Mouse (Mus musculus) midbrain, embryonic 13.5 days (tissue): ENCODE measurements around the gene Kcnk13. TPM values are rescaled to one million over a fixed set of nuclear protein-coding genes. Genes with fewer than 3 reads are reported as not detected.
"Not testable (repeated sequence)": the region's sequence is repeated elsewhere in the genome, so short reads cannot be mapped to it uniquely, and the experiment has no call there.

Source experiments
- ATAC-seq: fragments of 200-750 bp; cut with Nextera tagmentation; 2 replicates; pipeline ENCODE4 v1.8.0; 2017; ENCODE audit warnings: mild to moderate bottlenecking, moderate TSS enrichment, moderate library complexity
- H3K27ac ChIP-seq: fragments of 300-500 bp; sonication (generic); 2 replicates; pipeline ENCODE4 v1.5.1; 2015; ENCODE audit warnings: inconsistent platforms, mild to moderate bottlenecking, moderate library complexity
- H3K27me3 ChIP-seq: fragments of 300-500 bp; sonication (generic); 2 replicates; pipeline ENCODE4 v1.6.1; 2015; ENCODE audit warnings: mild to moderate bottlenecking, inconsistent platforms
- H3K36me3 ChIP-seq: fragments of 300-500 bp; sonication (generic); 2 replicates; pipeline ENCODE4 v1.6.1; 2015; ENCODE audit warnings: mild to moderate bottlenecking, inconsistent platforms
- H3K4me1 ChIP-seq: fragments of 300-500 bp; sonication (generic); replicated peaks from 2 replicates; pipeline ENCODE4 v1.6.1; 2015; ENCODE audit warnings: inconsistent platforms
- H3K4me2 ChIP-seq: fragments of 300-500 bp; sonication (generic); replicated peaks from 2 replicates; pipeline ENCODE4 v1.6.1; 2015; ENCODE audit warnings: moderate library complexity, mild to moderate bottlenecking, inconsistent platforms
- H3K4me3 ChIP-seq: fragments of 300-500 bp; sonication (generic); replicated peaks from 2 replicates; pipeline ENCODE4 v1.5.1; 2015; ENCODE audit warnings: mild to moderate bottlenecking, inconsistent platforms
- H3K9ac ChIP-seq: fragments of 300-500 bp; sonication (generic); replicated peaks from 2 replicates; pipeline ENCODE4 v1.6.1; 2015; ENCODE audit warnings: mild to moderate bottlenecking, inconsistent platforms
- H3K9me3 ChIP-seq: fragments of 300-500 bp; sonication (generic); 2 replicates; pipeline ENCODE4 v1.6.1; 2016; ENCODE audit warnings: mild to moderate bottlenecking, inconsistent platforms
- WGBS: fragments of 180-500 bp; shearing (Covaris S2); methylation state at CpG from one replicate; pipeline ENCODE4 v1.1.7; 2015; 5-methylcytosine and 5-hydroxymethylcytosine counted together
- polyA plus RNA-seq: library from polyadenylated mRNA; unstranded; fragments of >200 nt; fragmentation: Nextera tagmentation; extraction: Ambion mirVana; gene quantifications from 2 replicates; pipeline ENCODE4 v1.2.1, GENCODE M21; 2015

The Kcnk13 gene
- polyA plus RNA-seq, 1 experiment from 2014 or later: 0.46 TPM

DNA sequence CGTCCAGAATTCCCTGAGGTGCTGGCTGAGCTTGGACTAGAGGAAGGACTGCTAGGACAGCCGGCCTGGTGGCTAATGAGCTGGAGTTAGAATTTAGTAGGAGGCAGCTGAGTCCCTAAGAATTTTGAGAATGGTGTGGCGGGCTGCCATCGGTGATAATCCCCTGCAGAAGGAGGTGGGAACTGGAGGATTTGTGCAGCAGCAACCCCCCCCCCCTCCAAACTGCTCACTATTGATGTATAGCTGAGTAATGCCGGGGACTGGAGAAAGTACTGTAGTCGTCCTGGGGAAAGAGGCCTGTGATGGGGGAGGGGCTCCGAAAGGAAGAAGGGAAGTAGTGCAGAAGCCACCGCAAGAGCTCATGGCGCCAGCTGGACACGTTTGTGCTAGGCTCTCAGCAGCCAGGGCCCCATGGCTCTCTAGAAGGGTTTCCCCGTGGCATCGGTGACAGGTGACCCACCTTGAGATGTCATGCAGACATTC is 2.6 kb downstream of the Kcnk13 start:
- Histone ChIP-seq H3K27ac (no peak overlapping the region), H3K4me1 (peaks cover 32% of the 10 kb centered on the region), H3K36me3 (no peaks in the 10 kb centered on the region), H3K9me3 (no peaks in the 10 kb centered on the region), H3K4me2 (peak overlapping the region; percentile 94; the same call in 1 of the 2 replicates), H3K9ac (no peak overlapping the region), H3K27me3 (peaks cover 77% of the 10 kb centered on the region), H3K4me3 (no peak overlapping the region)
- 10% methylated on average over 12 of the region's 12 CpGs for WGBS
- ATAC-seq: 0 out of 2 replicates have a peak, but pooled peaks have one; percentile 7

DNA sequence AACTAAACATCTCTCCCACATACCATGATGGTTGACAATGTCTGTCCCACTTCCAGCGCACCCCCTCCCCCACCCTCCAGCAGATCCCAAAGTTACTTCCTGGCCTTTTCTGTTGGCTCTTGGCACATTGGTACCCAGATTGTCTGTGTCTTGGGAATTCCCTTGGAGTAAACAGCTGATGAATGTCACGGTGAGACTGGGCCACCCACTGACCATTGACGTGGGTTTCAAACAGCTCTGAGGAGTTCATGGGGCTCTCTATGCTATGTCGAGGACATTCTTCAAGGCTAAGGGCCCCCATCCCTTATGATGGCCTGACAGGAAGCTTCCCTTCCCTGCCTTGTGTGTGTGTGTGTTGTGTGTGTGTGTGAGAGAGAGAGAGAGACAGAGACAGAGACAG is 5.6 kb downstream of the Kcnk13 start:
- H3K4me3 ChIP-seq: no peak overlapping the region
- no peak overlapping the region for H3K9ac ChIP-seq
- peaks cover 56% of the 10 kb centered on the region for H3K27me3 ChIP-seq
- no peaks in the 10 kb centered on the region for H3K9me3 ChIP-seq
- no peak for ATAC-seq
- no peak overlapping the region for H3K4me2 ChIP-seq
- no peak overlapping the region for H3K27ac ChIP-seq
- H3K36me3 ChIP-seq: no peaks in the 10 kb centered on the region
- WGBS: 79% methylated on average over 4 of the region's 4 CpGs
- peaks cover 22% of the 10 kb centered on the region for H3K4me1 ChIP-seq

DNA sequence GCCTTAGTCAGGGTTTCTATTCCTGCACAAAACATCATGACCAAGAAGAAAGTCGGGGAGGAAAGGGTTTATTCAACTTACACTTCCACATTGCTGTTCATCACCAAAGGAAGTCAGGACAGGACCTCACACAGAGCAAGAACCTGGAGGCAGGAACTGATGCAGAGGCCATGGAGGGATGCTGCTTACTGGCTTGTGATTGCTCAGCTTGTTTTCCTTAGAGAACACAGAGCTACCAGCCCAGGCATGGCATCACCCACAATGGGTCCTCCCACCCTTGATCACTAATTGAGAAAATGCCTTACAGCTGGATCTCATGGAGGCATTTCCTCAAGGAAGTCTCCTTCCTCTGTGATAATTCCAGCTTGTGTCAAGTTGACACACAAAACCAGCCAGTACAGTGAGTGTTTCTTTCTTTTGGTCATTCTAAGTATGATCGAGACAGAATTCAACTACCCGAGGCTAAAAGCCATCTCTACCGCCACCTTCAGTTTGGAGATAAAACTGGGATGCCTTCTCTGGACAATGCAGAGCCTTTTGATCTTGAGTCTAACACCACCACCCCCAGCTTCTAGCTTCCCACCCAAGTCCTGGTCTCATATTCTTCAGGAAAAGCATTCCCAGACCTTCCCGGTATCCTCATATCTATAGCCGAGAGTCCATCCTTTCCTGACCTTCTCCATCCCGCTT is 7.1 kb downstream of the Kcnk13 start:
- H3K27me3 ChIP-seq: peaks cover 41% of the 10 kb centered on the region
- 75% methylated on average over 7 of the region's 7 CpGs for WGBS
- not testable (repeated sequence) for H3K9ac ChIP-seq, H3K4me1 ChIP-seq, H3K4me3 ChIP-seq, ATAC-seq, H3K36me3 ChIP-seq, H3K27ac ChIP-seq, H3K9me3 ChIP-seq, H3K4me2 ChIP-seq

DNA sequence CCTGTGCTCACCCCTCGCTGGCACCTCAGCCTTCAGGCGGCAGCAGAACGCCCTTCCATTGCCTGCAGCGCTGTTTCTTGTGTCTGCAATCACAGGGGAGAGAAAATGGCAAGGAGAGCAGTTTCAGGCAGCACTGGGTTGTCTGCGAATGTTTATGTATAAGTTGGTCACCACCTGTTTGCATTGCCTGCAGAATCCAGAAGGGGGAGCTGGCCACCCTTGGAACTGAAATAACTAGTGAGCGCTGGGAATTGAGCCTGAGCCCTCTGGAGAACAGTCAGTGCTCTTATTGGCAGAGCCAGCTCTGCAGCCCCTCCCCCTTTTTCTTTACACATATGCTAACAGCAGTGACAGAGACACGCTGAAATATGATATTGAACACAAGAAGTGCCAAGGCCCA is 8.5 kb downstream of the Kcnk13 start:
- Histone ChIP-seq H3K9ac (no peak overlapping the region), H3K36me3 (no peaks in the 10 kb centered on the region), H3K27ac (no peak overlapping the region), H3K4me2 (no peak overlapping the region), H3K4me3 (no peak overlapping the region), H3K27me3 (peaks cover 26% of the 10 kb centered on the region), H3K9me3 (no peaks in the 10 kb centered on the region), H3K4me1 (no peaks in the 10 kb centered on the region)
- WGBS: 69% methylated on average over 7 of the region's 7 CpGs
- ATAC-seq: no peak

DNA sequence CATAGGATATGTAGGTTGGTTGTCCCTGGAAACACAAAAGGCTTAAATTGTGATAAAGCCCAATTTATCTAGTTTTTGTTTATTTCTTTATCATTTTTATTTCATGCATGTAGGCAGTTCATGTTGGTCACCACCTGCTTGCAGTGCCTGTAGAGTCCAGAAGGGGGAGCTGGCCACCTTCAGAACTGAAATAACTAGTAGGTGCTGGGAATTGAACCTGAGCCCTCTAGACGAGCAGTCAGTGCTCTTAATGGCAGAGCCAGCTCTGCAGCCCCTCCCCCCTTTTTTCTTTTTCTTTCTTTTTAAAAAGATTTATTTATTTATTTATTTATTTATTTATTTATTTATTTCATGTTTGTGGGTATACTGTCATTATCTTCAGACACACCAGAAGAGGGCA is 9.4 kb downstream of the Kcnk13 start:
- Histone ChIP-seq H3K27ac (no peak overlapping the region), H3K4me1 (no peaks in the 10 kb centered on the region), H3K36me3 (no peaks in the 10 kb centered on the region), H3K9me3 (no peaks in the 10 kb centered on the region), H3K4me3 (no peak overlapping the region), H3K9ac (no peak overlapping the region), H3K4me2 (no peak overlapping the region), H3K27me3 (peaks cover 18% of the 10 kb centered on the region)
- WGBS: 82% methylated on average over 1 of the region's 1 CpGs
- no peak for ATAC-seq

DNA sequence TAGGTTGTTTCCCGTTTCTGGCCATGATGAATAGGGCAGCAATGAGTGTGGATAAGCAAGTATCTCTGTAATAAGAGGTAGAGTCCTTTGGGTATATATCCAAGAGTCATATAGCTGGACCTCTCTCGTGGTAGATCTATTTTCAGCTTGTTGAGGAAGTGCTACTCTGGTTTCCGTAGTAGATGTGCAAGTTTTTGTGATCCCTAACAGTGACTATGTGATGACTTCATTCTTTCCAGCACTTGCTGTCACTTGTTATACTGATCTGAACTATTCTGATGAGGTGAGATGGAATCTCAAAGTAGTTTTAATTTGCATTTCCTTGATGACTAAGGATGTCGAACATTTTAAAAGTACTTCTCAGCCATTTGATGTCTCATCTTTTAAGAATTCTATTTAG is 15.2 kb downstream of the Kcnk13 start:
- Histone ChIP-seq H3K27ac (no peak overlapping the region), H3K4me1 (no peaks in the 10 kb centered on the region), H3K4me2 (no peak overlapping the region), H3K4me3 (no peak overlapping the region), H3K9ac (no peak overlapping the region), H3K9me3 (no peaks in the 10 kb centered on the region), H3K36me3 (no peaks in the 10 kb centered on the region), H3K27me3 (no peaks in the 10 kb centered on the region)
- WGBS: 90% methylated on average over 4 of the region's 4 CpGs
- no peak for ATAC-seq

DNA sequence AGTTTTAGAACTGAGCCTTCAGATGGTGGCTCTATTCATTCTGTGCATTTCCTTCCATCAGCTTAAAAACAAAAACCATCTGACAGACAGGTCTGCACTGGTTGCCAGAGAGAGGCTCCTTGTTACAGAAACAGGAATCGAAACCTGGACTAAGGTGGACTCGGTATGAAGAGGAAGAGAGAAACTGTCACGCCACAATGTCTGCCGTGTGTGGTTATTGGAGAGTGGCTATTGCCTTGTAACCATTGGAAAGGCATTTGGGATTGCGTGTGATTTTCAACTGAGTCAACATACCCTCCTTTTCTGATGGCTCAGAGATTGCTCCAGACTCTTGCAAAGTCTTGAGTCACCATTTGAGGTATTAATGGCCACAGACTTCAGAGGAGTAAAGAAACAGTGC is 22.5 kb downstream of the Kcnk13 start:
- H3K36me3 ChIP-seq: no peaks in the 10 kb centered on the region
- ATAC-seq: no peak

DNA sequence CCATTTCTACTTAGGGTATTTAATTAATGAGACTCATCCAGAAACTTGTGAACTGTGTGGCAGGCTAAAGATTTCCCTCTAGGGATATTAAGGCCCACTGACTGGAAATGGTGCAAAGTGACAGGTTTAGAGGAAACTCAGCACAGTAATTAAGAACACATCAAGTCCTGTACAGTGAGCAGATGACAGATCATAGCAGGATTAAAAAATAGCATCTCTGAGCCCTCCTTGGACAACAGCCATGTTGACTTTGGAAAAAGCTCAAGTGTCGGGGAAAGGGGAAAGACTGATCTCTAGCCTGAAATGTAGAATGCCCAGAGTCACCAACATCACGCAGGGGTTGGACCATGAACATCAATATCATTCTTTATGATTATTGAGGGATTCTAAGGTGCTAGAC is 23.8 kb downstream of the Kcnk13 start:
- H3K4me3 ChIP-seq: no peak overlapping the region
- no peak overlapping the region for H3K4me2 ChIP-seq
- no peak overlapping the region for H3K27ac ChIP-seq
- no peaks in the 10 kb centered on the region for H3K4me1 ChIP-seq
- ATAC-seq: no peak
- no peaks in the 10 kb centered on the region for H3K9me3 ChIP-seq
- H3K36me3 ChIP-seq: no peaks in the 10 kb centered on the region
- WGBS: 87% methylated on average over 2 of the region's 2 CpGs
- H3K27me3 ChIP-seq: no peaks in the 10 kb centered on the region
- H3K9ac ChIP-seq: no peak overlapping the region

More for the DNA sequence above, 22.5 kb downstream of the Kcnk13 start:
- Histone ChIP-seq H3K9ac (no peak overlapping the region), H3K4me3 (no peak overlapping the region), H3K4me2 (no peak overlapping the region), H3K4me1 (no peaks in the 10 kb centered on the region), H3K27me3 (no peaks in the 10 kb centered on the region), H3K9me3 (no peaks in the 10 kb centered on the region), H3K27ac (no peak overlapping the region)
- 93% methylated on average over 5 of the region's 5 CpGs for WGBS

DNA sequence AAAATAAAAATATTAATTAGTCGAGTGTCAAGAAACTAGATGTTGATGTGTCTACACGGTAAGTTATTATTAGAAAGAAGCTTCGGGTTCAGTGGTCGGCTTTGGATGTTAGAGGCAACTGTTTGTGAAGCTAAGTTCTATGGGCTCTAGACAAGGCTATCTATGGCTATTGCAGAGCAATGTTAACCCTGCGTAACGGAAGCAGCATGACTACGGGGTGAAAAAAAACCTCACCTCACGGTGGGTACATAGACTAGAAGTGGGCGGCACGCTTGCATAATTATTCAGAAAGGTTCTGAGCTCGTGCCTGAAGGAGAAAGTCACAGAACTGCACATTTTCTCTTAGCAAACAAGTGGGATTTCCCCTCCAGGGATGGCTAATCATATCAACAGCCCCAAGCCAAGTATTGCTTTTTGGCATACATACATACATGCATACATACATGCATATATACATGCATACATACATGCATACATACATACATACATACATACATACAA is 28.1 kb downstream of the Kcnk13 start:
- H3K9ac ChIP-seq: no peak overlapping the region
- ATAC-seq: no peak
- no peak overlapping the region for H3K4me3 ChIP-seq
- no peak overlapping the region for H3K27ac ChIP-seq
- H3K27me3 ChIP-seq: no peaks in the 10 kb centered on the region
- 93% methylated on average over 11 of the region's 11 CpGs for WGBS
- no peaks in the 10 kb centered on the region for H3K36me3 ChIP-seq
- no peak overlapping the region for H3K4me2 ChIP-seq
- no peaks in the 10 kb centered on the region for H3K4me1 ChIP-seq
- 0 out of 2 replicates have a peak, but pooled peaks cover 5% of the 10 kb centered on the region for H3K9me3 ChIP-seq

DNA sequence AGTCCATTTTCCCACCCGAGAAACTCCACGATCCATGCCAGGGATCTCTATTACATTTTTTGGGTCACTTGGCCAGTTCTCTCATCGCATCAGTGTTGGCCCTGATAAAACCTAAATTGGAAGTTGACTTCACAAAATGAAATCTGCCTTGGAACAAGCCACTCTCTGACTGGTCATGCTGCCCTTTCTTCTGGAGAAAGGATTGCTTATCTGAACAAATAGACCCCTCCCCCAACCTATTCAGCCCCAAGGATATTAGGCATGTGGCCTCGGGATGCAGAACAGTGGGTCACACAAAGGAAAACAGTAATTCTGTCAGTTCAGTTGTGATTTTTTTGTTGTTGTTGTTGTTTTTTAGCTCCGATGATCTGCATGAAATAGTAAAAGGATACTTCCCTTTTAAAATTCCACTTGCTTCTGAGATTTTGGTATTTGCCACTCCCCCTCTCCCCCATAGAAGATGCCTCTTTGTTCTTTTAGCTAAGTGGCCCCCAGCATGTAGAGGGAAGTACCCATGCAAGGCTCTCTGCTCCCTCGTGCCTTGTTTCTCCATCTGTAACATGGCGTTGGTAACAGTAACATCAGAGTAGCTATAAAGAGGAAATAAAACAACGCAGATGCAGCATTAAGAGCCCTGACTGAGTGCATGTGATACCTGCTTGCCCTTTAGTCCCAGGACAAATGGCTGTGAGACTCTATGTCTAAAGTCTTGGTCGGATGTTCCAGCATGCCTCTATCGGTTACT is 29.0 kb downstream of the Kcnk13 start:
- 75% methylated on average over 10 of the region's 10 CpGs for WGBS
- no peak for ATAC-seq

DNA sequence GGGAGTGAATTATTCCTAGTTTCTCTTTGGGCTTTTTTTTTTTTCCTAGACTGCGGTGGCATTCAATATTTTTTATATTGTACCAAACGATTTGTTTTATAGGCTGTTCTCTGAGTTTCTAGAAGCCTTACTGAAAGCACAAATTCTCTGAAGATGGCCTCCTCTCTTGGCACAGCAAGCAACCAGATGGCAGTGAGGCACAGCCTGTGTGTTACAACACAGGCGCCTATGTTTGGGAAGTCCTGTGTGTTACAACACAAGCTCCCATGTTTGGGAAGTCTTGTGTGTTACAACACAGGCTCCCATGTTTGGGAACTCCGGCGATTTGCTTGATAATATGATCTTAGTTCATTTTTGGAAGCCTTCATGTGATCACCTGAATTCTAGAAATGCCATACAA is 31.7 kb downstream of the Kcnk13 start:
- H3K27me3 ChIP-seq: no peaks in the 10 kb centered on the region
- H3K9ac ChIP-seq: no peak overlapping the region
- 0 out of 2 replicates have a peak, but pooled peaks cover 5% of the 10 kb centered on the region for H3K9me3 ChIP-seq
- no peaks in the 10 kb centered on the region for H3K4me1 ChIP-seq
- H3K4me2 ChIP-seq: no peak overlapping the region
- no peak for ATAC-seq
- WGBS: 95% methylated on average over 5 of the region's 5 CpGs
- no peak overlapping the region for H3K27ac ChIP-seq
- no peak overlapping the region for H3K4me3 ChIP-seq
- no peaks in the 10 kb centered on the region for H3K36me3 ChIP-seq

More for the DNA sequence above, 29.0 kb downstream of the Kcnk13 start:
- Histone ChIP-seq H3K27ac (no peak overlapping the region), H3K4me1 (no peaks in the 10 kb centered on the region), H3K9ac (no peak overlapping the region), H3K4me2 (no peak overlapping the region), H3K27me3 (no peaks in the 10 kb centered on the region), H3K4me3 (no peak overlapping the region), H3K36me3 (no peaks in the 10 kb centered on the region), H3K9me3 (0 out of 2 replicates have a peak, but pooled peaks cover 5% of the 10 kb centered on the region)

DNA sequence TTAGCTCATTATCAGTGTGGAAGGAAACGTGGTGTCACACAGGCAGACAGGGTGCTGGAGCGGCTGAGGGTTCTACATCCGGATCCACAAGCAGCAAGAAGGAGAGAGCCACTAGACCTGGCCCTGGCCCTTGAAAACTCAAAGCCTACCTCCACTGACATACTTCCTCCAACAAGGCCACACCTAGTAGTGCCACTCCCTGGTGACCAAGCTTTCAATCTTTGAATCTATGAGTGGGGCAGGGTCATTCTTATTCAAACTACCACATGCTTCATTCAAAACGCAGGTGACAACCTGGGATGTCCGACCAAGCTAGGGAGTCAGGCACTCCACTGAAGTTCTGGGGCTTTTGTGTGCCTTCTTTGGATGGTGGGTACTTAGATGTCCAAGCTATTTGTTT is 35.4 kb downstream of the Kcnk13 start:
- Histone ChIP-seq H3K4me2 (no peak overlapping the region), H3K9me3 (0 out of 2 replicates have a peak, but pooled peaks cover 4% of the 10 kb centered on the region), H3K27ac (no peak overlapping the region), H3K36me3 (no peaks in the 10 kb centered on the region), H3K9ac (no peak overlapping the region), H3K4me1 (no peaks in the 10 kb centered on the region), H3K4me3 (no peak overlapping the region), H3K27me3 (no peaks in the 10 kb centered on the region)
- 78% methylated on average over 5 of the region's 5 CpGs for WGBS
- no peak for ATAC-seq
